Mouse (Mus musculus): ENCODE results near the gene Serf2. TPM values are rescaled to one million over a fixed set of nuclear protein-coding genes. Genes with fewer than 3 reads are reported as not detected.

The Serf2 gene
- polyA plus RNA-seq (2014; fragmentation: Nextera tagmentation; extraction: Ambion mirVana) = 538 and 540 TPM in 2 replicates

DNA sequence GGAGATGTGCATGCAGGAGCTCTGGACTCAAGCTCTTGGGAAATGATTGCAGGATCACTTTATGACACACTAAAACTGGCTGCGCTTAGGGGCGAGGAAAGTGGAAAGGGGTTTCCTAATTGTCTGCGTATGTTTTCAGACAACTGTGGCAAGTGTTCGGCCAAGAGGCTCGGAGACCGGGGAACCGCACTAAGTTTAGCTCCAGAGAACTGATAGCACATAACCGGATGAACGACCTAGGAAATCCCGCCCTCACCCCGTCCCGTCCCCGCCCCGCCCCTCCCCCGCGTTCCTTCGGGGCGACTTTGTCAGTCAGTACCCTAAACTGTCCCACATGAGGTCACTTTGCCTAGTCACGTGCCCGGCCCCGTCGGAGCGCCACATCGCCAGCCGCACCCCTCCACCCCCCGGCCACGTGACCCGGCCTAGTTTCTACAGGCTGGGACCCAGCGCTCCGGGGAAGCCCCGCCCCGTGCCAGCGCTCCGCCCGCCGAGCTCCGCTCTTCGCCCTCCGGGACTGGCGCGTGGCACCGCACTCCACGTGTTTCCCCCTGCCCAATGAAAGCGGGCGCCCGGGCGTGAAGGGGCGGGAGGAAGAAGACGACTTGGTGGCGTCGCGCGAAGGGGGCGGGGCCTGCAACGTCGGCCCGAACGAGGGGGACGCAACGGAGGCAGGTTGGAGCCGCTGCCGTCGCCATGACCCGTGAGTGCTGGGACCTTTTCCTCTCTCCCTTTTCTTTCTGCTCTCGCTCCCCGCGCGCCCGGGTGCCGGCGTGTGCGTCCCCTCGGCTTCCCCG is at the start of gene Serf2:
Gene Serf2 (plus strand): TSS at position 457 of the 797 bp plus-strand sequence.
- H3K9me3 ChIP-seq (ENCODE audit: control insufficient read depth, low read length) = no peaks in the 10 kb centered on the region
- WGBS = under 1% methylated on average over 64 of the region's 74 CpGs
- peak within 1 kb of the TSS; percentile 94 for H3K9ac ChIP-seq (ENCODE audit: low read length)
- H3K27me3 ChIP-seq (ENCODE audit: control insufficient read depth, insufficient read depth, low read length) = no peaks in the 10 kb centered on the region
- H3K4me1 ChIP-seq (ENCODE audit: control insufficient read depth, insufficient read depth, low read length) = peaks cover 13% of the 10 kb centered on the region
- H3K36me3 ChIP-seq (ENCODE audit: control insufficient read depth, insufficient read depth, low read length) = peaks cover 5% of the 10 kb centered on the region; the same call in 1 of the 2 replicates
- peak within 1 kb of the TSS; percentile 100 for H3K4me3 ChIP-seq (ENCODE audit: low read depth, low read length)
- H3K4me2 ChIP-seq (ENCODE audit: low read depth, severe bottlenecking) = peak within 1 kb of the TSS; percentile 85
- DNase-seq (ENCODE audit: low spot score) (peak; percentile 99), ATAC-seq (ENCODE audit: insufficient number of reproducible peaks, low FRiP score, low TSS enrichment, low read depth) (peak; percentile 98)
- peak within 1 kb of the TSS; percentile 90 for H3K27ac ChIP-seq (replicated peaks; ENCODE audit: low read depth, low read length)

DNA sequence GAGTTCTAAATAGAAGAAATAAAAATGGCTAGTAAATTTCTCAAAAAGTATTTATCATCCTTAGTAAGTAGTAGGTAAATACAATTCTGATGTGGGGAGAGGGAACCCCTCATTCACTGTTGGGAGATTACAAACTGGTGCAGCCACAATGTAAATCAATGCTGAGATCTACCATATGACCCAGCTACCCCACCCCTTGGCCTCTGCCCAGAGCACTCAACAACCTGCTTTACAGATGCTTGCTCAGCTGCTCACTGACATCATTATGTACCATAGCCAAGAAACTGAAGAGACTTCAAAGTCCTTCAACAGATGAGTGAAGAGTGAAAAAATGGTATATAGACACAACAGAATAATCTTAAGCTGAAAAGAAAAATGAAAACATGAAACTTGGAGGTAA is 45.7 kb upstream of the Serf2 start:
- H3K4me1 ChIP-seq (ENCODE audit: control insufficient read depth, insufficient read depth, low read length) = no peaks in the 10 kb centered on the region
- H3K9ac ChIP-seq (ENCODE audit: low read length) = no peak overlapping the region
- no peaks in the 10 kb centered on the region for H3K36me3 ChIP-seq (ENCODE audit: control insufficient read depth, insufficient read depth, low read length)
- DNase-seq (ENCODE audit: low spot score) = no peak
- no peaks in the 10 kb centered on the region for H3K27me3 ChIP-seq (ENCODE audit: control insufficient read depth, insufficient read depth, low read length)
- no peak overlapping the region for H3K27ac ChIP-seq (replicated peaks; ENCODE audit: low read depth, low read length)
- H3K4me2 ChIP-seq (ENCODE audit: low read depth, severe bottlenecking) = no peak overlapping the region
- no peak for ATAC-seq (ENCODE audit: insufficient number of reproducible peaks, low FRiP score, low TSS enrichment, low read depth)
- no peaks in the 10 kb centered on the region for H3K9me3 ChIP-seq (ENCODE audit: control insufficient read depth, low read length)
- no peak overlapping the region for H3K4me3 ChIP-seq (ENCODE audit: low read depth, low read length)

DNA sequence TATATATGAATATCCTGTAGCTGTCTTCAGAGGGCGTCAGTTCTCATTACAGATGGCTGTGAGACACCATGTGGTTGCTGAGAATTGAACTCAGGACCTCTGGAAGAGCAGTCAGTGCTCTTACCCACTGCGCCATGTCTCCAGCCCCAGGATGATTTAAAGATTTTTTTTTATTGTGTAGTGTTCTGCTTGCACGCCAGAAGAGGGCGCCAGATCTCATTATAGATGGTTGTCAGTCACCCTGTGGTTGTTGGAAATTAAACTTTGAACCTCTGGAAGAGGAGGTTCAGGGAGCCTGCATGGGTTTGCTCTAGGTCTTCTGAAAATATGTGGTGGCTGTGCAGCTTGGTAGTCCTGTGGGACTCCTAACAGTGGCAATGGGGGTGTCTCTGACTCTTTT is 40.8 kb upstream of the Serf2 start:
- H3K9me3 ChIP-seq (ENCODE audit: control insufficient read depth, low read length) = no peaks in the 10 kb centered on the region
- WGBS = 34% methylated on average over 4 of the region's 4 CpGs
- ATAC-seq (ENCODE audit: insufficient number of reproducible peaks, low FRiP score, low TSS enrichment, low read depth) = no peak
- no peak overlapping the region for H3K27ac ChIP-seq (replicated peaks; ENCODE audit: low read depth, low read length)
- no peak overlapping the region for H3K4me2 ChIP-seq (ENCODE audit: low read depth, severe bottlenecking)
- H3K9ac ChIP-seq (ENCODE audit: low read length) = no peak overlapping the region
- DNase-seq (ENCODE audit: low spot score) = peak; percentile 62
- H3K4me1 ChIP-seq (ENCODE audit: control insufficient read depth, insufficient read depth, low read length) = no peaks in the 10 kb centered on the region
- no peaks in the 10 kb centered on the region for H3K36me3 ChIP-seq (ENCODE audit: control insufficient read depth, insufficient read depth, low read length)
- H3K27me3 ChIP-seq (ENCODE audit: control insufficient read depth, insufficient read depth, low read length) = no peaks in the 10 kb centered on the region
- no peak overlapping the region for H3K4me3 ChIP-seq (ENCODE audit: low read depth, low read length)

DNA sequence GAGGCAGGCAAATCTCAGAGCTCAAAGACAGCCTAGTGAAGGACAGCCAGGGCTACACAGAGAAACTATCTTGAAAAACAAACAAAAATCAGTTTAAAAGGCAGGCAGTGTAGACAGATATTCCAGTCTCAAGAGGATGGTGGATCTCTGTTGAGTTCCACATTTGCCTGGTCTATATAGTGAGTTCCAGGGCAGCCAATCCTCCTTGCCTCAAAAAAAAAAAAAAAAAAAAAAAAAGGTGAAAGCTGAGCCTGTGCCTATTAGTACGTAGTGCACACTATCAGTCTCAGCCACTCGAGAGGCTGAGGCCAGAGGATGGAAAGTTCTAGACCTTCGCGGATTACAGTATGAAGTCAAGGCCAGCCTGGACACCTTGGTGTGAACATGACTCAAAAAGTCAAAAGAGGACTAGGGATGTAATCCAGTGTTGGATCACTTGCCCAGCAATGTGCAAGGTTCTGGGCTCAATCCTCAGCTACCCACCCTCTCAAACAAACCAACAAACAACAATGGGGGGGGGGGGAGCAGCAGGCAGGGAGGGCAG is 36.1 kb upstream of the Serf2 start:
- no peaks in the 10 kb centered on the region for H3K36me3 ChIP-seq (ENCODE audit: control insufficient read depth, insufficient read depth, low read length)
- no peaks in the 10 kb centered on the region for H3K9me3 ChIP-seq (ENCODE audit: control insufficient read depth, low read length)
- H3K4me3 ChIP-seq (ENCODE audit: low read depth, low read length) = peak overlapping the region; percentile 100
- peak; percentile 14; the same call in 1 of the 2 replicates for ATAC-seq (ENCODE audit: insufficient number of reproducible peaks, low FRiP score, low TSS enrichment, low read depth)
- peaks cover 6% of the 10 kb centered on the region; the same call in 1 of the 2 replicates for H3K4me1 ChIP-seq (ENCODE audit: control insufficient read depth, insufficient read depth, low read length)
- no peaks in the 10 kb centered on the region for H3K27me3 ChIP-seq (ENCODE audit: control insufficient read depth, insufficient read depth, low read length)
- WGBS = 13% methylated on average over 4 of the region's 4 CpGs
- DNase-seq (ENCODE audit: low spot score) = no peak
- peak overlapping the region; percentile 60 for H3K4me2 ChIP-seq (ENCODE audit: low read depth, severe bottlenecking)
- H3K9ac ChIP-seq (ENCODE audit: low read length) = peak overlapping the region; percentile 100
- peak overlapping the region; percentile 96 for H3K27ac ChIP-seq (replicated peaks; ENCODE audit: low read depth, low read length)

DNA sequence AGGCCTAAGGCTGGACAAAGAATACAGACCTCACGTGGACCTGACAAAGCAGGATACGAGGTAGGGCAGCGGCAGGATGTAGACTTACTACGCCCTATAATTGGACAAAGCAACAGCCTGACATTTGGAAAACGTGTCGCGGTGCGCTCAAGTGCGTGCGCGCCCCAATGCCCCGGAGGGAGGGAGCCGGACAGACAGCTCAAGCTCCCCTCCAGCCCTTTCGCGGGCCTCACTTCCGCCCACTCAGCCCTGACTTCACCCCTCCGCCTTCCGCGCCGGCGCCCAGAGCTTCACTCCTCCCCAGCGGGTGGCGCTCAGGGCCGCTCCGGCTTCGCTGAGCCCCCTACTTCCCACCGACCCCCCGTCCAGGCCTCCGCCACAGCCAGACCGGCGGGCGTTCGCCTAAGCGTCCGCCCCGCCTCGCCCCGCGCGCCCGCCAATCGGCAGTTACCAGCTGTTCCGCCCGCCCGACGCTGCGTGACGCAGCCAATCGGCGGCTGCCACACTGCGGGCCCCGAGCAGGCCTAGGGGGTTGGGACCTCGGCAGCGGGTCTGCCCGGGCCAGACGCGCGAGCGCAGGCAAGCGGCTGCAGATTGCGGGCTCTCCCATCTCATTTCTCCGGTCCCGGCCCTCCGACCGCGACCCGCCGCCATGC is 35.5 kb upstream of the Serf2 start, which contains the start of the genes Pdia3 and Catsper2:
Gene Pdia3 (plus strand): TSS at position 389 of the 656 bp plus-strand sequence.
Gene Catsper2 (minus strand): TSS at position 406 of the 656 bp plus-strand sequence.
- peak within 1 kb of the TSS; percentile 100 for H3K4me3 ChIP-seq (ENCODE audit: low read depth, low read length)
- WGBS = under 1% methylated on average over 64 of the region's 68 CpGs
- H3K9me3 ChIP-seq (ENCODE audit: control insufficient read depth, low read length) = no peaks in the 10 kb centered on the region
- no peaks in the 10 kb centered on the region for H3K27me3 ChIP-seq (ENCODE audit: control insufficient read depth, insufficient read depth, low read length)
- H3K4me1 ChIP-seq (ENCODE audit: control insufficient read depth, insufficient read depth, low read length) = peaks cover 6% of the 10 kb centered on the region; the same call in 1 of the 2 replicates
- peak; percentile 96 for DNase-seq (ENCODE audit: low spot score)
- H3K4me2 ChIP-seq (ENCODE audit: low read depth, severe bottlenecking) = peak within 1 kb of the TSS; percentile 64
- peak within 1 kb of the TSS; percentile 100 for H3K9ac ChIP-seq (ENCODE audit: low read length)
- peak; percentile 98 for ATAC-seq (ENCODE audit: insufficient number of reproducible peaks, low FRiP score, low TSS enrichment, low read depth)
- peak within 1 kb of the TSS; percentile 96 for H3K27ac ChIP-seq (replicated peaks; ENCODE audit: low read depth, low read length)
- H3K36me3 ChIP-seq (ENCODE audit: control insufficient read depth, insufficient read depth, low read length) = peaks cover 3% of the 10 kb centered on the region; the same call in 1 of the 2 replicates

DNA sequence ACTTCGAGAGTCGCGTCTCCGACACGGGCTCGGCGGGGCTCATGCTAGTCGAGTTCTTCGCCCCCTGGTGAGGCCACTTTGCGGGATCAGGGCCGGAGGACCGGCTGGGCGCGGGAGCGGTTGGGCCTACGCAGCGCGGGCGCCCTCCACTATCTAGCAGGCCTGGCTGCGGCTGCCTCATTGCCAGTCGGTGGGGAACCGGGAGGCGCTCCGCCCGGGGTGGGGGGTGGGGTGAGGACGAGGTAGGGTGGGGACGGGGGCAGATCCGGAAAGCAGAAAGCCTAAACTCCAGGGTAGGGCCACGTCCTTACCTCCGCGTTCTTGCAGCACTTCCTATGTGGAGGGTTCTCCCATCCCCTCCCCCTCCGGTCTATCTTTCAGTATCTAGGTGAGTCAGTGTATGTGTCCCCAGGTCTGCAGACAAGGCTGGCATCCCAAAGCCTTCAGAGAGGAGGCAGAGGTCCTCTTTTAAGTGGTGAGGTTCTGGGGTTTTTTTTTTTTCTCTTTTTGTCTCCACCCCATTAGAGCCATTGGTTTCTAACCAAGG is 34.8 kb upstream of the Serf2 start:
- Histone ChIP-seq H3K4me2 (ENCODE audit: low read depth, severe bottlenecking) (peak overlapping the region; percentile 64), H3K4me3 (ENCODE audit: low read depth, low read length) (peak overlapping the region; percentile 100), H3K4me1 (ENCODE audit: control insufficient read depth, insufficient read depth, low read length) (peaks cover 6% of the 10 kb centered on the region; the same call in 1 of the 2 replicates), H3K27me3 (ENCODE audit: control insufficient read depth, insufficient read depth, low read length) (no peaks in the 10 kb centered on the region), H3K9ac (ENCODE audit: low read length) (peak overlapping the region; percentile 100), H3K27ac (replicated peaks; ENCODE audit: low read depth, low read length) (peak overlapping the region; percentile 95), H3K36me3 (ENCODE audit: control insufficient read depth, insufficient read depth, low read length) (peaks cover 5% of the 10 kb centered on the region; the same call in 1 of the 2 replicates), H3K9me3 (ENCODE audit: control insufficient read depth, low read length) (no peaks in the 10 kb centered on the region)
- DNase-seq (ENCODE audit: low spot score) (peak; percentile 63), ATAC-seq (ENCODE audit: insufficient number of reproducible peaks, low FRiP score, low TSS enrichment, low read depth) (peak; percentile 35)
- under 1% methylated on average over 29 of the region's 32 CpGs for WGBS

DNA sequence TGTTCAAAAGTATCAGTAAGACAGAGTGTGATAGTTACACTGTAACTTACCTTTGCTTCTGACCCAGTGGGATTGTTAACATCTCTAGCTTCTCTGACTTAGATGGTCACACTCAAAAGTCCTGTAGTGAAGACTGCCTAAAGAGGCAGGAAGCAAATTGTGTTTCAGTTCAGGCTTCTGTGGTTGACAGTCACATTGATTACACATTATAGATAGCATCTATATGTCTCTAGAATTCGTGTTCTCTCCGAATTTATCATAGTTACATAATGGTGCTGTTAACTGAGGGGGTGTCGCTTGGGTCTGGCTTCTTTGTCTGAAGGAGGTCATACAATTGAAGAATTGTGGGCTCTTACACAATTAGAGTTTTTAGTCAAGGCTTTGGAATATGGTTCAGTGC is 33.9 kb upstream of the Serf2 start:
- ATAC-seq (ENCODE audit: insufficient number of reproducible peaks, low FRiP score, low TSS enrichment, low read depth) (no peak), DNase-seq (ENCODE audit: low spot score) (no peak)
- Histone ChIP-seq H3K9me3 (ENCODE audit: control insufficient read depth, low read length) (no peaks in the 10 kb centered on the region), H3K4me3 (ENCODE audit: low read depth, low read length) (peak overlapping the region; percentile 100), H3K27ac (replicated peaks; ENCODE audit: low read depth, low read length) (no peak overlapping the region), H3K9ac (ENCODE audit: low read length) (peak overlapping the region; percentile 36; the same call in 1 of the 2 replicates), H3K27me3 (ENCODE audit: control insufficient read depth, insufficient read depth, low read length) (no peaks in the 10 kb centered on the region), H3K4me2 (ENCODE audit: low read depth, severe bottlenecking) (peak overlapping the region; percentile 64), H3K4me1 (ENCODE audit: control insufficient read depth, insufficient read depth, low read length) (peaks cover 6% of the 10 kb centered on the region; the same call in 1 of the 2 replicates), H3K36me3 (ENCODE audit: control insufficient read depth, insufficient read depth, low read length) (peaks cover 5% of the 10 kb centered on the region; the same call in 1 of the 2 replicates)
- 70% methylated on average over 3 of the region's 3 CpGs for WGBS

DNA sequence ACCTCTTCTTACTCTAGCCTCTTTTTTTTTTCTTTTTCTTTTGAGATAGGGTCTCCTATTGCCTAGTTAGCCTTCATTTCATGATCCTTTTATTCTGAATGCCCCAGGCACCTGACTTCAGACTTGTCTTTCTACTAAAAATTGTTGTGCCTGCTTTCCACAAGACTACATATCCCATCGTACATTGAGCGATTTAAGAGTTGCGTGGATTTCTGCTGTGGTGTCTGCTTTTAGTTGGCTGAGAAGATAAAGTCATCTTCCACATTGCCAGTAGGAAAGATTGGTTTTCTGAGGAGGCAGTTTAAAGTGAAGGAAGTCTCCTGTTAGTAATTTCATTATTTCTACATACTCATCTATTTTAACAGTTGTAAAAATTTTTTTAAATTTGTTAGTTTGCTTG is 33.4 kb upstream of the Serf2 start:
- Histone ChIP-seq H3K9ac (ENCODE audit: low read length) (no peak overlapping the region), H3K4me3 (ENCODE audit: low read depth, low read length) (peak overlapping the region; percentile 100), H3K27me3 (ENCODE audit: control insufficient read depth, insufficient read depth, low read length) (no peaks in the 10 kb centered on the region), H3K27ac (replicated peaks; ENCODE audit: low read depth, low read length) (no peak overlapping the region), H3K4me2 (ENCODE audit: low read depth, severe bottlenecking) (peak overlapping the region; percentile 64), H3K9me3 (ENCODE audit: control insufficient read depth, low read length) (no peaks in the 10 kb centered on the region), H3K4me1 (ENCODE audit: control insufficient read depth, insufficient read depth, low read length) (peaks cover 6% of the 10 kb centered on the region; the same call in 1 of the 2 replicates), H3K36me3 (ENCODE audit: control insufficient read depth, insufficient read depth, low read length) (peaks cover 7% of the 10 kb centered on the region; the same call in 1 of the 2 replicates)
- 91% methylated on average over 3 of the region's 3 CpGs for WGBS
- ATAC-seq (ENCODE audit: insufficient number of reproducible peaks, low FRiP score, low TSS enrichment, low read depth) (no peak), DNase-seq (ENCODE audit: low spot score) (no peak)
